Mouse (Mus musculus): ENCODE results near the gene Smarcc1.

DNA sequence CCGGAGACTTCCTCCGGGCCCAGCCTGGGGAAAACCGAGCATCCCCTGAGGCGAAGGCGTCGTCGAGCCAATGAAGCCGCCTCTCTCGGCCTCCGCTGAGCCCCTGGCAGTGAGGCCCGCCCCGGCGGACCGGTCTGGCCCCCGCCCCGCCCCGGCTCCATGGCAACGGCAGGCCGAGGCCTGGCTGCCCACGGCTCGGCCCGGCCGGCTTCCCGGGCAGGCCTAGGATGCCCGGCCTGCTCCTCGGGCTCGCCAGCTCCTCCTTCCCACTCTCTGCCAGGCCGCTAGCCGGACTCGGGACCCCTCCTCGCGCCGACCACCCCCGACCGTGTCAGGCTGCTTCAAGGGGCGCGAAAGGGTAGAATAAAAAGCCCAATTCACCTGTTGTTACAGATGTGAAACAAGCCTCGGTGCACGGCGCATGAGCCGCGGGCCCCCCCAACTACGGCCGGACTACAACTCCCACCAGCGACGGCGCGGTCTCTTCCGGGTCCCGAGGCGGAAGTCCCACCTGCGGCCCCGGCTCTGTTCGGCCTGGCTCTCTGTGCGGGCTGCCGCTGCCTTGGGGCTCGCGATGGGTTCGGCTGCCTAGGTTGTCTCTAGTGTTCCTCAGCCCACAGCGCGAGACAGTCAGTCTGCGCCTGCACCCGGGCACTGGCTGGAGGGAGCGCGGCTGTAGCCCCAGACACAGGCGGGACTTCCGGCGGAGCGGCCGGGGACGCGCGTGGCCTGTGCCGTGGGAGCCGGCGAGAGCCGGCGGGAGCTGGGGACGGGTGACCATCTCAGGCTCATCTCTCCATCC lies at the start of gene Smarcc1:
- TF ChIP-seq CTCF (IDR thresholded peaks at IDR 0.05): 0 out of 2 replicates have a peak, but pooled peaks have one; percentile 1
- TF ChIP-seq EP300 (IDR thresholded peaks at IDR 0.05): no peak

Data from lung, postnatal 0 days (tissue).